Mouse (Mus musculus): ENCODE results near the gene Gm10053. TPM values are rescaled to one million over a fixed set of nuclear protein-coding genes. Genes with fewer than 3 reads are reported as not detected.

The Gm10053 gene
- polyA plus RNA-seq, 1 experiment from 2014 or later = 215 TPM

- ATAC-seq (ENCODE audit: low read depth) = no peak
- Histone ChIP-seq H3K4me1 (replicated peaks) (no peaks in the 10 kb centered on the region), H3K27me3 (peaks cover 6% of the 10 kb centered on the region; the same call in 1 of the 2 replicates), H3K9ac (no peak overlapping the region), H3K4me3 (replicated peaks) (no peak overlapping the region), H3K27ac (no peak overlapping the region), H3K9me3 (replicated peaks) (no peaks in the 10 kb centered on the region), H3K36me3 (no peaks in the 10 kb centered on the region), H3K4me2 (no peak overlapping the region)
- DNase-seq = no peak
- WGBS (ENCODE audit: insufficient replicate concordance) = 42% methylated on average over 2 of the region's 2 CpGs
Measured at GRCm38 (mm10) chr19:24873873-24874272, 1.6 kb upstream of the Gm10053 start.

DNA sequence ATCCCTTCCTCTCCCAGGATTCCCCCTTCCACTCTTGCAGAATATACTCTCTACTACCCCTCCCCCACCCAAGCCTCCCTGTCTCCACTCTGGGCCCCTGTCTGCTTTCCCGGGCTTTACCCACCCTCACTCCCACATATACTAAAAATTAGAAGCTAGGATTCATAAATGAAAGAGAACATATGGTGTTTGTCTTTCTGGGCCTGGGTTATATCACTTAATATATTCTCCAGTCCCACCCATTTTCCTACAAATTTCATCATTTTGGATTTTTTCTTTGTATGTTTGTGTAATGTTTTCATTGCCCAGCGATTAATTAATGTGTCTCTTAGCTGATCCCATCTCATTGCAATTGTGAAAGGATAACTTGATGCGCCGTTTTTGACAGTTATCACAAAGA lies 5.8 kb downstream of the Gm10053 start:
- Histone ChIP-seq H3K4me1 (replicated peaks) (no peaks in the 10 kb centered on the region), H3K4me3 (replicated peaks) (no peak overlapping the region), H3K36me3 (no peaks in the 10 kb centered on the region), H3K27ac (no peak overlapping the region), H3K4me2 (no peak overlapping the region), H3K9ac (no peak overlapping the region), H3K9me3 (replicated peaks) (no peaks in the 10 kb centered on the region), H3K27me3 (0 out of 2 replicates have a peak, but pooled peaks cover 4% of the 10 kb centered on the region)
- DNase-seq (no peak), ATAC-seq (ENCODE audit: low read depth) (no peak)
- WGBS (ENCODE audit: insufficient replicate concordance) = 55% methylated on average over 4 of the region's 4 CpGs

- no peak overlapping the region for H3K4me2 ChIP-seq
- H3K9me3 ChIP-seq (replicated peaks) = no peaks in the 10 kb centered on the region
- H3K27me3 ChIP-seq = peaks cover 7% of the 10 kb centered on the region; the same call in 1 of the 2 replicates
- no peak overlapping the region for H3K9ac ChIP-seq
- H3K36me3 ChIP-seq = no peaks in the 10 kb centered on the region
- no peak overlapping the region for H3K27ac ChIP-seq
- H3K4me3 ChIP-seq (replicated peaks) = no peak overlapping the region
- 13% methylated on average over 5 of the region's 5 CpGs for WGBS (ENCODE audit: insufficient replicate concordance)
- ATAC-seq (ENCODE audit: low read depth) (no peak), DNase-seq (no peak)
- no peaks in the 10 kb centered on the region for H3K4me1 ChIP-seq (replicated peaks)
Measured at GRCm38 (mm10) chr19:24885504-24885903, 10.0 kb downstream of the Gm10053 start.

GRCm38 (mm10) chr19:24886888-24887287 lies 11.4 kb downstream of the Gm10053 start:
- Histone ChIP-seq H3K9me3 (replicated peaks) (no peaks in the 10 kb centered on the region), H3K9ac (no peak overlapping the region), H3K36me3 (no peaks in the 10 kb centered on the region), H3K4me1 (replicated peaks) (no peaks in the 10 kb centered on the region), H3K27me3 (peaks cover 7% of the 10 kb centered on the region; the same call in 1 of the 2 replicates), H3K4me2 (no peak overlapping the region), H3K27ac (no peak overlapping the region), H3K4me3 (replicated peaks) (no peak overlapping the region)
- WGBS (ENCODE audit: insufficient replicate concordance) = 58% methylated on average over 3 of the region's 3 CpGs
- no peak for ATAC-seq (ENCODE audit: low read depth)
- DNase-seq = no peak

GRCm38 (mm10) chr19:24896536-24896935 lies 21.1 kb downstream of the Gm10053 start:
- Histone ChIP-seq H3K9me3 (replicated peaks) (no peaks in the 10 kb centered on the region), H3K36me3 (no peaks in the 10 kb centered on the region), H3K27ac (no peak overlapping the region), H3K4me2 (no peak overlapping the region), H3K27me3 (peaks cover 65% of the 10 kb centered on the region), H3K4me1 (replicated peaks) (peaks cover 8% of the 10 kb centered on the region; the same call in 1 of the 2 replicates), H3K9ac (no peak overlapping the region), H3K4me3 (replicated peaks) (no peak overlapping the region)
- ATAC-seq (ENCODE audit: low read depth) = no peak
- WGBS (ENCODE audit: insufficient replicate concordance) = 11% methylated on average over 4 of the region's 4 CpGs
- no peak for DNase-seq

- Histone ChIP-seq H3K36me3 (no peaks in the 10 kb centered on the region), H3K4me3 (replicated peaks) (no peak overlapping the region; the same call in 1 of the 2 replicates), H3K9ac (no peak overlapping the region), H3K9me3 (replicated peaks) (no peaks in the 10 kb centered on the region), H3K4me1 (replicated peaks) (peaks cover 8% of the 10 kb centered on the region; the same call in 1 of the 2 replicates), H3K27me3 (peaks cover 72% of the 10 kb centered on the region), H3K27ac (no peak overlapping the region), H3K4me2 (no peak overlapping the region)
- ATAC-seq (ENCODE audit: low read depth) = no peak
- 2% methylated on average over 57 of the region's 57 CpGs for WGBS (ENCODE audit: insufficient replicate concordance)
- DNase-seq = no peak
Measured at GRCm38 (mm10) chr19:24897006-24897895, 21.8 kb downstream of the Gm10053 start.

- Histone ChIP-seq H3K4me3 (replicated peaks) (no peak overlapping the region), H3K27ac (no peak overlapping the region)
- no peak for ATAC-seq (ENCODE audit: low read depth)
Measured at GRCm38 (mm10) chr19:24897896-24898736, 22.6 kb downstream of the Gm10053 start.

GRCm38 (mm10) chr19:24898737-24899577 lies 23.5 kb downstream of the Gm10053 start:
- ATAC-seq (ENCODE audit: low read depth) (no peak), DNase-seq (no peak)
- no peak overlapping the region for H3K27ac ChIP-seq
- no peak overlapping the region for H3K4me2 ChIP-seq
- H3K4me1 ChIP-seq (replicated peaks) = peaks cover 8% of the 10 kb centered on the region; the same call in 1 of the 2 replicates
- 7% methylated on average over 34 of the region's 34 CpGs for WGBS (ENCODE audit: insufficient replicate concordance)
- H3K9me3 ChIP-seq (replicated peaks) = no peaks in the 10 kb centered on the region
- 0 out of 2 replicates have a peak overlapping the region, but pooled peaks have one; percentile 37 for H3K4me3 ChIP-seq (replicated peaks)
- no peaks in the 10 kb centered on the region for H3K36me3 ChIP-seq
- H3K9ac ChIP-seq = no peak overlapping the region
- H3K27me3 ChIP-seq = peaks cover 89% of the 10 kb centered on the region

More at GRCm38 (mm10) chr19:24897896-24898736, 22.6 kb downstream of the Gm10053 start:
- DNase-seq = no peak
- Histone ChIP-seq H3K27me3 (peaks cover 81% of the 10 kb centered on the region), H3K36me3 (no peaks in the 10 kb centered on the region), H3K9me3 (replicated peaks) (no peaks in the 10 kb centered on the region), H3K9ac (no peak overlapping the region), H3K4me2 (no peak overlapping the region), H3K4me1 (replicated peaks) (peaks cover 8% of the 10 kb centered on the region; the same call in 1 of the 2 replicates)
- 3% methylated on average over 20 of the region's 20 CpGs for WGBS (ENCODE audit: insufficient replicate concordance)

DNA sequence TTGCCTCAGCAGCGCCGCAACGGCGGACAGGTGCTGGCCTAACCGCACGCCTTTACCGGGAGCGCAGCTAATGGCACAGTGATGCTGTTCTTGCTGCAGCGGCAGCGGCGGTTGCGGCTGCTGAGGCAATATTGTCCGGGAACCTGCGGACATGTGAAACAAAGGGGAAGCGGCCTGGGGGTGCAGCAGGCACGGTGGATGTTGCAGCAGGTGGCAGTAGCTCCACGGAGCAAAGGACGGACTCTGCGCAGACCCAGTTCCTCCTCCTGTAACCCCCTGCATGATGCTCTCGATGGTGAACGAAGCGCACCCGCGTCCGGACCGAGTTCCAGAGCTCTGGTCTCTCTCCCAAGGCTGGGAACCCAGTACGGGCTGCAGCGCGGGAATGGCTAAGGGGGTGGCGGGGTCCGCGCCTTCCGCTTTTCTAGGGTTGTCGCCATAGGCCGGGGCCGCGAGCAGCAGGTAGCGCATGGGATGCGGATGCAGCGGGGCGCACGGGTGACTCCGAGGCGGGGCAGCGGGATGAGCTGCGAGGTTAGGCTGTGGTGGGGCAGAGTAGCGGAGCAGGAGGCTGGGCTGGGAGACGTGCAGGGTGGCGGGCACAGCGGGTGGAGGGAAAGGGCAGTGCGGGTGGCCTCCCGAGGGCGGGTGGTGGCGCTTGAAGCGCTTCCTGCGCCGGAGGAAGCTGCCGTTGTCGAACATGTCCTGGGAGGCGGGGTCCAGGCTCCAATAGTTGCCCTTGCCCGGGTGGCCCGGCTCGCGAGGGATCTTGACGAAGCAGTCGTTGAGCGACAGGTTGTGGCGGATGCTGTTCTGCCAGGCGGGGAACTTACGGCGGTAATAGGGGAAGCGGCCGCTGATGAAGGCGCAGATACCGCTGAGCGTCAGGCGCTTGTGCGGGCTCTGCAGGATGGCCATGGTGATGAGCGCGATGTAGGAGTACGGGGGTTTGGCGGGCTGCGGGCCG lies 24.4 kb downstream of the Gm10053 start:
- DNase-seq (no peak), ATAC-seq (ENCODE audit: low read depth) (no peak)
- Histone ChIP-seq H3K4me2 (peak overlapping the region; percentile 53), H3K9me3 (replicated peaks) (no peaks in the 10 kb centered on the region), H3K4me1 (replicated peaks) (peaks cover 8% of the 10 kb centered on the region; the same call in 1 of the 2 replicates), H3K27me3 (peaks cover 96% of the 10 kb centered on the region), H3K9ac (no peak overlapping the region), H3K4me3 (replicated peaks) (peak overlapping the region; percentile 37), H3K36me3 (no peaks in the 10 kb centered on the region), H3K27ac (no peak overlapping the region)
- 1% methylated on average over 84 of the region's 84 CpGs for WGBS (ENCODE audit: insufficient replicate concordance)
